Mouse (Mus musculus): ENCODE data around the gene Hoxa1. TPM values are rescaled to one million over a fixed set of nuclear protein-coding genes. Genes with fewer than 3 reads are reported as not detected.

Gene Hoxa1
- total RNA-seq, 2 experiments from 2014 or later = not detected

DNA sequence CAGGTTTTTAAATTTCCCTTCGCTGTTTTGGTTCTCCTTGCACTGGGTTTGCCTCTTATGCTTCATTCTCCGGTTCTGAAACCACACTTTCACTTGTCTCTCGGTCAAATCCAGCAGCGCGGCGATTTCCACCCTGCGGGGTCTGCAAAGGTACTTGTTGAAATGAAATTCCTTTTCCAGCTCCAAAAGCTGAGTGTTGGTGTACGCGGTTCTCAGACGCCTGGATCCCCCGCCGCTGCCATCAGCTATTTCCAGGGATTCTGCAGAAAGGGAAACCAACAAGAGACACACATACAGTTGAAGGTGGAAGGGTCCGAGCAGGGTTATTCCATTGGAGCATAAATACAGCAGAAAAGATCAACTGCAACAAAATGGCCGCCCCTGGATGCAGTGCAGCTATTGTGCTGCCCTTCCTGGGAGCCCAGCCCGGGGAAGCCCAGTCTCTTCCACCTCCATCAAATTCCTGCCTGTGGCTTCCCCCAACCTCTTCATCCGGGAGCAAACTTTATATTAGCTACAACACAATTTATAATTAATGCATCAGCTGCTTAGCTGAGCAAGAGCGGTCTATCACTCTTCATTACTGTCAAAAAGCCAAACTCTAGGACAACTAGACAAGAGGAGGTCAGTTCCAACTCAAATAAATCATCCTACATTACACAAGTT lies 5.4 kb upstream of the Hoxa1 start:
- intact Hi-C loops (cut with DNase I) = loop anchor here (5.0 to 10.0 kb wide), 2 partner anchors 151 to 156 kb away; partner anchors contain the start of gene Evx1

DNA sequence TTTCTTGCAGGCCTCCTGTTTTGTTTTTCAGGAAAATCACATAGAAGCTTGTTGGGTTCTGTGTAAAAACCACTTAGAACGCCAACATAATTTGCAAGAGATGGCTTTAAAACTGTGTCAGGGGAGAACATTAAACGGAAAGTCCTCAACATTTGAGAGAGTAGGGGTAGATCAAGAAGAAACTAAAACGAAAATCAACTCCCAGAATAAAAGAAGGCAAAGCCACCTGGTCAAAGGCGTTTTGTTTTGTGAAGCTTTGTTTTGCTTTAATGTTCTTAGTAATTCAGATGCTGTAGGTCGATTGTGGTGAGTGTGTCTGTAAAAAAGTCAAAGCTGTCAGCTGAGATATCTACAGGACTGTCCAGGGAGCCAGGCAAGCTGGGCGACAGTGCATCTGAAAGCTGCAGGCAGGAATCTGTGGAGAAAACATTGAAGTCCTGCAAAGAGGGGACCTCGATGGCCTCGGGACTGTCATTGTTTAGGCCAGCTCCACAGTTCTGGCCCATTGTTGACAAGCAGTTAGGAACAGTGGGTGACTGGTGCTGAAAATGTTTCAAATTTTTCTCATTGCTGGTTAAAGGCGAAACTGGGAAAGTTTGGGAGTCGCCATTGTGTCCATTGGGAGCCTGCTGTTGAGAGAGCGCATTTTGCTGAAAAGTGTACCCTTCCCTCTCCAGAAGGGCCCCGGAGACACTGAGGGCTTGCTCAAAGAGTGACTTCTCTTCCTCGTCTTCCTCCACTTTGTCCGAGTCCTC lies 4.7 kb upstream of the Hoxa1 start:
- DNase-seq (ENCODE audit: low spot score in 2 of 2) = no peak
- intact Hi-C loops (cut with DNase I) = loop anchor here (5.0 to 10.0 kb wide), 2 partner anchors 152 to 155 kb away; partner anchors contain the start of gene Evx1

More for the DNA sequence above, 5.4 kb upstream of the Hoxa1 start:
- no peak for DNase-seq (ENCODE audit: low spot score in 2 of 2)

DNA sequence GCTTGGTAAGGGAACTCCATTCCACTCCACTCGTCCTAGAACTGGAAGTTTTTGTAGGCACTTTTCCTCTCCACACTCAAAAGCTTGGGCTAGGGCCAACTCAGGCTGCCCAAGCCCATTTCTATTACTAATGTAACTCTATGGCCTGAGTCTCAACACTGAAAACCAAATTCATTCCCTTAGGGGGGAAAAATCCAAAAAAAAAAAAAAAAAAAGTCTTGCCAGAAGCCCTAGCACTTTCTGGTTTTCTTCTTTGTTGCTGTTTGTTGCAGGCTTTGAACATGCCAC lies 3.9 kb upstream of the Hoxa1 start:
- DNase-seq (ENCODE audit: low spot score in 2 of 2) = no peak
- intact Hi-C loops (cut with DNase I) = loop anchor here (5.0 to 10.0 kb wide), 2 partner anchors 153 to 155 kb away; partner anchors contain the start of gene Evx1

DNA sequence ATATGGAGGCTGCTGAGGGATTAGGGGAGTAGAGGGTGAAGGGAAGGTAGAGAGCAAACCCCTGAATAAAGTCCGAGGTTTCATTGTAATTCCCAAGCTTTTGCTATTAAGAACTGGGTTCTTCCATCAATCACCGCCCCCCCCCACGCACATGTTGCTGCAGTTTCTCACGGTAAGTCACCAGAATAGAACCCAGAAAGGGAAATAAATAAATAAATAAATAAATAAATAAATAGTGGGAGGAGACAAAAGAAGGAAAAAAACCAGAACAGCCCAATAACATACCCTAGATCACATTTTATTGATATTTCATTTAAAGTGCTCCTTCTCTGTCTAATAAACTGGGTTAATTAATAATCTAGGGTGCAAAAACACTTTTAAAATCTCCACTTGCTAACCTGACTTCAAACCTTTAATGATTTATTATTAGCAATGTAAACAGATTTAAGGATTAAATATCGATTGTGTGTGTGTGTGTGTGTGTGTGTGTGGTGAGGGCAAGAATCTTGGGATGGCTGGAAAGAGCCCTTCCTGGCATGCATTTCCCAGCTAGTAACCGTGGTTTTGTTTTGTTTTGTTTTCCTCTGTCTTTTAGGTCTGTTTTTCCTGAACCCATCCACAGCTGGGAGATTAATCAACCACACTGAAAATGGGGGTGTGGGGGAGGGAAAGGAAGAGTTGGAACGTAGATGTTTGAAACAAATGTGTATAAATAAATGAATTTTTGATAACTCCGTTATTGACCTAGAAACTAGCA lies 3.4 kb upstream of the Hoxa1 start:
- intact Hi-C loops (cut with DNase I) = loop anchor here (5.0 to 10.0 kb wide), 2 partner anchors 153 to 154 kb away; partner anchors contain the start of gene Evx1
- no peak for DNase-seq (ENCODE audit: low spot score in 2 of 2)

DNA sequence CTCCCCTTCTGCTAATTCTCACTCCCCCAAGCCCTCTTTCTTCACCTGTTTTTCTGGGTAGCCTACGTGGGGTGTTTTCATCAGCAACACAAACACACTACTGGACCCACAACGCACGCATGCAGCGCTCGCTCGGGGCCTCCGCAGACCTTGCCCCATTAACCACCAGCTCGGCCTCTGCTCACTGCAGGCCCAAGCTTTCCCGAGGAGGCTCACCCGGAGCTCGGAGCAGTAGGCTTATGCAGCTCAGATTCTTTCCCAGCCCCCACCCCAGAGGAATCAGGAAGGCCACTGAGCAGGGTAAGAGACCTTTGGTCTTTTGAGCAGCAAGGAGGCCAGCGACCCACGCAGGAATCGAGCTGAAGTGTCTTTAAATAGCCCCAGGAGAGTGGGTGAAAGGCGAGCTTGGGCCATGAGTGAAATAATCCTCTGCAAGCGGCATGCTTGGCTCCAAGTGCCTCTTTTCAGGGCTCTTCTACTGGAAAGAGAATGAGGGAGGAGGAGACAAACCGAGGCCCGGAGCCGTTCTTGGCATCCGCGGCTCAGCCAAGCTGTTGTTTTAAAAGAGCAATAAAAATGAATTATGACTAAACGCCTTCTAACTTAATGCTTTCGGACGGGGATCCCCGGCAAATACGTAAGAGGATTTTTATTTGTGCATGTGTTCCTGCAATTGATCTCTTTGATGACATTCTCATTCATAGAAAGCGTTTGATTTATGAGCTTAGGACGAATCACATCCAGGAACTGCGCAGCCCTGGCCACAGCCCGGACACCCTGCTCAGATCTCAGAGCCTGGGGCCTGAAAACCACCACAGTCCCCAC lies 2.6 kb upstream of the Hoxa1 start:
- intact Hi-C loops (cut with DNase I) = loop anchor here (5.0 to 10.0 kb wide), 2 partner anchors 153 to 154 kb away; partner anchors contain the start of gene Evx1
- DNase-seq (ENCODE audit: low spot score in 2 of 2) = no peak

DNA sequence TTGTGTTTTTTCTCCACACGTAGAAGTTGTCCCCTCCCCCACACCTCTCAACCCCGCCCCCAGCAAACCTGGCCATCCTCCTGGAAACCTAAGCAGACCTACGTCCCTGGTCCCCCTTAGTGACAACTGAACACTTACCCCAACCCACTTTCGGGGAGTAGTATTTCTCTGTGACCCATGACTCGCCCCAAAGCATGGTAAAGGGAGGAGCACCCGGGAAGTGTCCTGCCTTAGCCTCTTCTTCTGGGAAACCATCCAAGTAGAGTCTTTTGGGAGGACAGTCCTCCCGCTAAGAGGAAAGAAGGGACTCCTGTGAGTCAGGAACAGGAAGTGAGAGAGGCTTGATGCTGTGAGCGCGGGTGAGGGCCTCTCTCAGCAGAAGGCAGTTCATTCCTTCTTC lies 1.9 kb upstream of the Hoxa1 start:
- intact Hi-C loops (cut with DNase I) = loop anchor here (5.0 to 10.0 kb wide), 2 partner anchors 153 to 155 kb away; partner anchors contain the start of gene Evx1
- no peak for DNase-seq (ENCODE audit: low spot score in 2 of 2)

DNA sequence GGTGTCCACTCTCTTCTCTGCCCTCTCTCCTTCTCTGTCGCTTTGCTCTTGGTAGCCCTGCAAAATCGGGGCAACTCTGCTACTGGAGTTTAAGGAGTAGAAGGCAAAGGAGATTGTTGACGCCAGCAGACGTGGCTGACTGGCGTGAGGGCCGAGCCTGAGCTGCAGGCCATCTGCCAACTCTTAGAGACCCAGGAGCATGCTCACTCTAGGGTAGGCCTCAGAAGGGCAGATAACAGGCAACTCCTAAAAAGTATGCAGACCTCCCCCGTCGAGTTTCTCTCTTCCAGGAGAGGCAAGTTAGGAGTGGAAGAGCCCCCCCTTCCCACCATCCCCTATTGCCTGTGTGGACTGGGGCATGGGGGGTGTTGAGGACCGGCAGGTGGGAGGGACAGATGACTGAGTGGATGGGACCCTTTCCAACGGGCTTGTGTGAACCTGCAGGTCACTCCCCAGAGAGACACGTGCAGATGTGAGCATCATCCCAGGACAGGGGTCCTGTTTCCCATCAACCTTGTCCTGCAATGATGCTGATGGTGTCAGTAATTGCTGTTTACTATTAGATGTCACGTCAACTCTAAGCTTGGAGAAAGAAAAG lies 1.1 kb upstream of the Hoxa1 start:
- no peak for DNase-seq (ENCODE audit: low spot score in 2 of 2)
- intact Hi-C loops (cut with DNase I) = no loop called here

DNA sequence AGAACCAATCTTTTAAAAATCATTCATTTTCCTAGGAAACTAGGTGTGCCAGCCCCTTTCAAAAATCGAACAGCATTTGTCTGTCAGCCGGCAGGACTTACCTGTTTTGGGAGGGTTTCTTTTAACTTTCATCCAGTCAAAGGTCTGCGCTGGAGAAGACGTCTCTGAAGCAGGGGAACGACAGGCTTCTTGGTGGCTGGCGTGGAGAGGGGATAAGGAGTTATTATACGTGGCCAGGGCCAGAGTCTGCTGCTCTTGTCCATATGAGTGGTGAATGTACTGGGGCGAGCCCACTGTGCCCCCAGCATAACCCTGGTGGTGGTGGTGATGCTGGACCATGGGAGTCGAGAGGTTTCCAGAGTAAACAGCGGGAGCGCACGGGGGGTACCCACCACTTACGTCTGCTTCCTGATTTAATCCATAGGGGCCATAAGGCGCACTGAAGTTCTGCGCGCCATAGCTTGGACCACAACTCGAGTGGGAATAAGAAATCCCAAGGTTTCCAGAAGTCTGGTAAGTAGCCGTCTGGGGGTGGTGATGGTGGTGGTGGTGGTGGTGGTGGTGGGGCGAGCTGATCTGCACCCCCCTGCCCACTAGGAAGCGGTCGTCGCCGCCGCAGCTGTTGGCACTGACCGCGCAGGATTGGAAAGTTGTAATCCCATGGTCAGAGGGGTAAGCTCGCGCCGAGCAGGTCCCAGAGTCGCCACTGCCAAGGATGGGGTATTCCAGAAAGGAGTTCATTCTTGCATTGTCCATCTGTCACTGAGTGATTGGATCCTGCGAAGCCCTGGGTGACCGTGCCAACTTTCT lies 446 bp downstream of the Hoxa1 start:
- intact Hi-C loops (cut with DNase I) = no loop called here
- DNase-seq (ENCODE audit: low spot score in 2 of 2) = no peak

DNA sequence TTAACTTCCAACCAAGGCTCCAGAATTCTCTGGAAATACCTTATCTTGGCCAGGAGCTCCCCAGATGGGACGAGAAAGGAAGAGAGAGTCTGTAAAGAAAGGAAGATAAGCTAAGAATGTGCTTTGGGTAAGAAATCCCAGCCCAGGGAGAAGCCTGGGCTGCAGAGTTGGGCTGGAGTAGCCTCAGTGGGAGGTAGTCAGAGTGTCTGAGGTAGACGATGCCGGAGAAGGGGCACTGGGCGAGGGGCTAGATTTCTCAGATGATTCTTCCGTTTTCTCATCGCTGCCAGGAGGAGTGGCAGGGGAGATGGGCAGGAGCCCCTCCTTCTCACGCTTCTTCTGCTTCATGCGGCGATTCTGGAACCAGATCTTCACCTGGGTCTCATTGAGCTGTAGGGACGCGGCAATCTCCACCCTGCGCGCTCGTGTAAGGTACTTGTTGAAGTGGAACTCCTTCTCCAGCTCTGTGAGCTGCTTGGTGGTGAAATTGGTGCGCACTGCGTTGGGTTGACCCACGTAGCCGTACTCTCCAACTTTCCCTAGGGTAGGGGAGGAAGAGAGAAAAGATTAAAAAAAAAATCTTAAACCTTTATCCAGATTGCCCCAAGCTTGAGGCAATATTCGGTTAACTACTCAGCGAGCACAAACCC lies 1.4 kb downstream of the Hoxa1 start:
- DNase-seq (ENCODE audit: low spot score in 2 of 2) = no peak
- intact Hi-C loops (cut with DNase I) = no loop called here

DNA sequence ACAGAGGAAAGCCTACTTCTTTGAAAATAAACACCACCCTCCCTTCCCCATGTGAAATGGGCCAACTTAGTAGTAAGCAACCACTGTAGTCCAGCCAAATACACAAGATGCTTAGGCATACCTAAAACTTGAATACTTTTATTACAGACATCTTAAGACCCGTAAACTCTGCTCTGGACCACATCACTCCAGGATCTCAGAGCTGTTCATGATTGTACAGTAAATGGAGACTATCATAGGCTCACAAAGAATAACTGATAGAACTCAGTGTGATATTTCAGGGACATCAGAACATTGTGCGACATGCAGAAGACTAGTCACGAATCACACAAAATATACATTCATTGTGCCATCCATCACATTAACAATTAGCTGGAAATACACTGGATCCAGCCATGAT lies 2.6 kb downstream of the Hoxa1 start:
- intact Hi-C loops (cut with DNase I) = no loop called here
- DNase-seq (ENCODE audit: low spot score in 2 of 2) = no peak

DNA sequence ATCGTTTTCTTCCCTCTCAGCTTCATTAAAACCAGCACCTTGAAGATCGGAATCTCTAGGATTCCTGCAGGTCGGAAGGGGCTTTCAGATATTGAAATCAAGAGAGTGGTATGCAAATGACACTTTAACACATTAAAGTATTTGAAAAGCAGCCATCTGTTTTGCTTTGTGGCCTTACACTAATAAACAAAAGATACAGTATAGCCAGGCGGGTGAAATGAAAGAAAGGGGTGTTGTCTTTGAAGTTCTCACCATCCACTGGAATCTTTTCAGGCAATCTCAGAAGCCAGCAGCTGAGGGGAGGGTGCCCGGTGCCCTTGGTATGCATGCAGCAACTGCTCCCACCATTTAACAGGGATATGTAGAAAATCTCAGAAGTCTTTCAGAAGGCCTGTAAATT lies 4.1 kb downstream of the Hoxa1 start:
- intact Hi-C loops (cut with DNase I) = no loop called here
- DNase-seq (ENCODE audit: low spot score in 2 of 2) = no peak

DNA sequence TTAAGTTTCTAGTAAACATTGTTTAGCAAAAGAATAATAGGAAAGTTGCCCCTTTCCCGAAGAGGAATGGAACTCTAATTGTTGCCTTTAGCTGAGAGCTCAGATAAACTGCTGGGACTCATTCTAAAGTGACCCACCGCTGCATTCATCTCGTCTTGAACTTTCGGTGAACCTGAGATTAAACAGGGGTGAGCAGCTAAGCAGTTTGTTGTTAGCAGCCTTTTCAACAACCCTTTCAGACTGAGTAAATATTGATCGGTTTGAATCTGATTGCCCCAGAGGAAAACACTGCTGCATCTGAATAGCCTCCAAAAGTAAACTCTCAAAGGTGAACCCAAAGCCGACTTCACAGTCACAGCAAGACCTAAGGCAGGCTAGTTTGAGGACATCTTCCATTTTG lies 4.8 kb downstream of the Hoxa1 start:
- no peak for DNase-seq (ENCODE audit: low spot score in 2 of 2)
- intact Hi-C loops (cut with DNase I) = no loop called here

DNA sequence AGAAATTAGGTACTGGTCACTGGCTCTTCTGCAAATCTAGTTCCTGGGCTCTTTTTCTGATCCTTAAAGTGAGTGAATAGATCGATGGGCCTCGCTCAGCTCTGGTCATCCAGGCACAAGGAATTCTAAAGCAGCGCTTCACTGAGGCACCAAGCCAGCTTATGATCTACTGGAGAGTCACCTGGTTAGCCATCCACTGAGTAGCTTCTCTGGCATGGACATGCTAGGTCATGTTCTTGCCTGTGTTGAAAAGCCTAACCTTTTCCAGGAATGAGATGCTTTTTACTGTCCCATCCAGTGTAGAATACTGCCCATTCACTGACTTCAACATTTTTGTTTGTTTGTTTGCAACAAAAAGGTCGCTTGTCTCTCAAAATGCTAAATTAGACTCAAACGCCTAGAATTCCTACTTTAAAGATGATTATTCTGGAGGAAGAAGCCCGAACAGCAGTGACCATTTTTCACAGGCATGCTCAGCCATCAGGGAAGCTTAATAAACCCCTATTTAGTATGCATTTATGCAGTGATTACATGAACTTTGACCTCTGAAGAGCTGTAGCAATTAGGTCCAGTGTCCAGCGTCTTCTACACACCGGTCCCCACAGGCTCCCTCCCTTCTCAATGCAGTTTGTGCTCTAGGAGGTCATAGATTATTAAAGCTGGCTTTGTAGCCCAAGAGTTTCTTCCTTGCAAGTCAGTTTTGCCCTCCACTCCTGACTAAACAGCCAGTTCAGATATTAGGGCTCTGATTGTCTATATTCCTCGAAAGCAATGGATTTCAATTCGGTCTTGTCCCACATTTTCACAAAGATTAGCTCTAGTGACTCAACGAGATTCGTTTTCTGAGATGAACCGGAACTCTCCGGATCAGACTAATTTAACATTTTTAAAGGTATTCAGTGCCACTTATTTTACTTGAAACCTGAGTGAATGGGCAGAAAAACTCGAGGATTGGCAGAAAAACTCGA lies 5.6 kb downstream of the Hoxa1 start:
- intact Hi-C loops (cut with DNase I) = no loop called here
- DNase-seq (ENCODE audit: low spot score in 2 of 2) = no peak

DNA sequence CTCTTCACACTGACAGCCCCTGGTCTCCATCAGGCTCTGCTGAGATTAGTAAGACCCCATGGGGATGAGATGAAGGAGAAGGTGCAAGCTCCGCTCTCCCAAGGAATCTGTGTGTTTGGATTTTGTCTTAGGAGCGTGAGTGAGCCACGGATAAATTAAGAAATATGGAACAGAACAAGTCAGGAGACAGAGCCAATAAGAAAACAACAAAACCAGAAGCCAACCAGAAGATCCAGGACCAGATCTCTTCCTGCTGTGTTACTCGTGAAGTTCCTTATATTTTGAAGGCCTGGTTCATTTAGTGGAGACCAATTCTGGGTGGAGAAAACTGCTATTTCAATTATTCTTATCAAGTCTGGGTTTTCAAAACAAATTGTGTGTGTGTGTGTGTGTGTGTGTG lies 6.5 kb downstream of the Hoxa1 start:
- intact Hi-C loops (cut with DNase I) = no loop called here
- DNase-seq (ENCODE audit: low spot score in 2 of 2) = no peak

DNA sequence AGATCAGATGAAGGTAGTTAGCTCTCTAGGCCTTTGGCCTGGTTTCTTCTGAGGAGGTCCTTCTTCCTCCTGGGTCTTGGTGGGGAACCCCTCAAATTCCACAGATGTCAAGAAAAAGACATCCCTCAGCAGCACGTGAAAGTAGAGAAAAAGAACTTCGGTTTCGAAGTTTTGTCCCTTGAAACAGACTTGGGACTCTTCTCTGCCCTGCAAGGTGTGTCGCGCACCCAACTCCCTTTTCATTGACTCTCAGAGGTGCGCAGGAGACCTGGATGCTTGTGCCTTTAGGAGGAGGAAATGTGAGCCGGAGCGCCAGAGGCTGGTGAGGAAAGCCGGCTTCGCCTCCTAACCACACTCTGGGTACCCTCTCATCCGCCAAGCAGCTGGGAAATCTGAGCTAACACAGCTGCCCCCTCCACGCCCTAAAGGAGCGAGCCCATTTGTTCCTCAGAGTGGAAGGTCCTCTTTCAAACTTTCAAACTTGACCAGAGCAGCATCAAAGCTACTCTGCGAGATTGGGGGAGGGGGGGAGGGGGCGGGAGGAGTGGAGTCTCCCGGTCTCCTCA lies 7.6 kb downstream of the Hoxa1 start:
- DNase-seq (ENCODE audit: low spot score in 2 of 2) = no peak
- intact Hi-C loops (cut with DNase I) = no loop called here

DNA sequence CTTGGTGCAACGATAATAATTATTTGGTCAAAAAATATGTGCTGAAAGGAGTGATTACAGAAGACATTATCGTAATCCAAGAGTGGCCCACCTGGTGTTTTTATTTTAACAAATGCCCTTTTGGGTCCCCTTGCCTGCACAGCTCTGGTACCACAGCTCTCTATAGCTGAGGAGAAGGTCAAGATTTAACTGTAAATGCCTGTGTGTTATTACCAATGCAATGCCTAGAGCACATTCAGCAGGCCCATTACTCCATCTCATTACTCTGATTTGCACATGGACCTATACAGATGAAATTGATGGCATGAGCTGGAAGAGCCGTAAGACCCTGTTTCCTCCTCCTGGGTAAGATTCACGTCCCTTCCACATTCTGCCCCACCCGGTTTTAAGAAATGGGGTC lies 19.0 kb downstream of the Hoxa1 start:
- no peak for DNase-seq (ENCODE audit: low spot score in 2 of 2)
- intact Hi-C loops (cut with DNase I) = no loop called here

Data from left cerebral cortex, postnatal 14 days (tissue).